Mouse (Mus musculus) stomach, embryonic 16.5 days (tissue): ENCODE results near the gene Dync2h1. TPM values are rescaled to one million over a fixed set of nuclear protein-coding genes. Genes with fewer than 3 reads are reported as not detected.

Experiments used
- ATAC-seq: fragments of 200-750 bp; cut with Nextera tagmentation; 2 replicates; pipeline ENCODE4 v1.8.0; 2017; ENCODE audit warnings: moderate number of reproducible peaks, moderate TSS enrichment; ENCODE audit not compliant: insufficient read depth, low FRiP score
- H3K27ac ChIP-seq: fragments of 300-500 bp; sonication (generic); 2 replicates; pipeline ENCODE4 v1.5.1; 2014; ENCODE audit warnings: low read length
- H3K27me3 ChIP-seq: fragments of 300-500 bp; sonication (generic); 2 replicates; pipeline ENCODE4 v1.6.1; 2014; ENCODE audit warnings: low read length, control low read depth, mixed read lengths; ENCODE audit not compliant: control insufficient read depth, insufficient read depth
- H3K36me3 ChIP-seq: fragments of 300-500 bp; sonication (generic); 2 replicates; pipeline ENCODE4 v1.6.1; 2014; ENCODE audit warnings: low read length; ENCODE audit not compliant: control insufficient read depth, insufficient read depth
- H3K4me1 ChIP-seq: fragments of 300-500 bp; sonication (generic); 2 replicates; pipeline ENCODE4 v1.6.1; 2014; ENCODE audit warnings: low read length, control low read depth, mixed read lengths; ENCODE audit not compliant: control insufficient read depth, insufficient read depth
- H3K4me2 ChIP-seq: fragments of 300-500 bp; sonication (generic); 2 replicates; pipeline ENCODE4 v1.6.1; 2014; ENCODE audit warnings: low read depth, low read length, mixed read lengths
- H3K4me3 ChIP-seq: fragments of 300-500 bp; sonication (generic); replicated peaks from 2 replicates; pipeline ENCODE4 v1.5.1; 2014; ENCODE audit warnings: mild to moderate bottlenecking, low read length
- H3K9ac ChIP-seq: fragments of 300-500 bp; sonication (generic); 2 replicates; pipeline ENCODE4 v1.6.1; 2014; ENCODE audit warnings: low read length
- H3K9me3 ChIP-seq: fragments of 300-500 bp; sonication (generic); replicated peaks from 2 replicates; pipeline ENCODE4 v1.6.1; 2016; ENCODE audit warnings: low read length, control low read depth; ENCODE audit not compliant: control insufficient read depth
- WGBS: fragments of 180-500 bp; shearing (Covaris S2); extraction: QIAGEN DNeasy Blood & Tissue Kit; methylation state at CpG from one replicate; pipeline ENCODE4 v1.1.7; 2014; 5-methylcytosine and 5-hydroxymethylcytosine counted together
- polyA plus RNA-seq: library from polyadenylated mRNA; unstranded; fragments of >200 nt; fragmentation: Nextera tagmentation; extraction: Ambion mirVana; gene quantifications from 2 replicates; pipeline ENCODE4 v1.2.1, GENCODE M21; 2015

Gene Dync2h1
- polyA plus RNA-seq, 1 experiment from 2014 or later: 13.3 TPM

- H3K27ac ChIP-seq: no peak overlapping the region
- H3K4me3 ChIP-seq: no peak overlapping the region
- H3K9me3 ChIP-seq: no peaks in the 10 kb centered on the region
- H3K4me1 ChIP-seq: no peaks in the 10 kb centered on the region
- H3K27me3 ChIP-seq: no peaks in the 10 kb centered on the region
- 85% methylated on average over 6 of the region's 6 CpGs for WGBS
- ATAC-seq: no peak
- H3K4me2 ChIP-seq: no peak overlapping the region
- no peaks in the 10 kb centered on the region for H3K36me3 ChIP-seq
- H3K9ac ChIP-seq: no peak overlapping the region
Observed at GRCm38 (mm10) chr9:7167339-7167998, 16.8 kb downstream of the Dync2h1 start.

- Histone ChIP-seq H3K27ac (no peak overlapping the region), H3K4me2 (no peak overlapping the region), H3K36me3 (no peaks in the 10 kb centered on the region), H3K4me1 (no peaks in the 10 kb centered on the region), H3K9ac (no peak overlapping the region), H3K4me3 (no peak overlapping the region), H3K9me3 (no peaks in the 10 kb centered on the region), H3K27me3 (no peaks in the 10 kb centered on the region)
- ATAC-seq: no peak
- WGBS: 91% methylated on average over 5 of the region's 5 CpGs
Observed at GRCm38 (mm10) chr9:7160688-7161087, 23.6 kb downstream of the Dync2h1 start.

- no peak overlapping the region for H3K9ac ChIP-seq
- H3K9me3 ChIP-seq: no peaks in the 10 kb centered on the region
- no peak overlapping the region for H3K4me2 ChIP-seq
- H3K27ac ChIP-seq: no peak overlapping the region
- no peak overlapping the region for H3K4me3 ChIP-seq
- no peaks in the 10 kb centered on the region for H3K36me3 ChIP-seq
- no peaks in the 10 kb centered on the region for H3K4me1 ChIP-seq
- H3K27me3 ChIP-seq: no peaks in the 10 kb centered on the region
- WGBS: 80% methylated on average over 3 of the region's 3 CpGs
- ATAC-seq: no peak
Observed at GRCm38 (mm10) chr9:7159718-7160117, 24.5 kb downstream of the Dync2h1 start.

- no peak for ATAC-seq
- H3K9me3 ChIP-seq: no peaks in the 10 kb centered on the region
- no peak overlapping the region for H3K4me2 ChIP-seq
- WGBS: 81% methylated on average over 7 of the region's 7 CpGs
- no peaks in the 10 kb centered on the region for H3K36me3 ChIP-seq
- no peaks in the 10 kb centered on the region for H3K4me1 ChIP-seq
- H3K4me3 ChIP-seq: no peak overlapping the region
- no peaks in the 10 kb centered on the region for H3K27me3 ChIP-seq
- no peak overlapping the region for H3K27ac ChIP-seq
- no peak overlapping the region for H3K9ac ChIP-seq
Observed at GRCm38 (mm10) chr9:7158605-7159004, 25.6 kb downstream of the Dync2h1 start.

- H3K27ac ChIP-seq: no peak overlapping the region
- no peaks in the 10 kb centered on the region for H3K4me1 ChIP-seq
- no peak overlapping the region for H3K4me3 ChIP-seq
- ATAC-seq: no peak
- H3K9ac ChIP-seq: no peak overlapping the region
- H3K4me2 ChIP-seq: no peak overlapping the region
- H3K36me3 ChIP-seq: no peaks in the 10 kb centered on the region
- H3K9me3 ChIP-seq: no peaks in the 10 kb centered on the region
- H3K27me3 ChIP-seq: no peaks in the 10 kb centered on the region
- WGBS: 88% methylated on average over 2 of the region's 2 CpGs
Observed at GRCm38 (mm10) chr9:7154391-7154790, 29.9 kb downstream of the Dync2h1 start.

- H3K27ac ChIP-seq: no peak overlapping the region
- H3K36me3 ChIP-seq: no peaks in the 10 kb centered on the region
- 98% methylated on average over 2 of the region's 2 CpGs for WGBS
- no peaks in the 10 kb centered on the region for H3K9me3 ChIP-seq
- no peak overlapping the region for H3K4me2 ChIP-seq
- H3K27me3 ChIP-seq: no peaks in the 10 kb centered on the region
- no peaks in the 10 kb centered on the region for H3K4me1 ChIP-seq
- ATAC-seq: no peak
- no peak overlapping the region for H3K4me3 ChIP-seq
- no peak overlapping the region for H3K9ac ChIP-seq
Observed at GRCm38 (mm10) chr9:7122863-7123262, 61.4 kb downstream of the Dync2h1 start.

- H3K4me3 ChIP-seq: no peak overlapping the region
- H3K36me3 ChIP-seq: no peaks in the 10 kb centered on the region
- no peaks in the 10 kb centered on the region for H3K27me3 ChIP-seq
- H3K4me2 ChIP-seq: no peak overlapping the region
- WGBS: 62% methylated on average over 1 of the region's 1 CpGs
- no peaks in the 10 kb centered on the region for H3K9me3 ChIP-seq
- no peak for ATAC-seq
- H3K4me1 ChIP-seq: no peaks in the 10 kb centered on the region
- no peak overlapping the region for H3K9ac ChIP-seq
- H3K27ac ChIP-seq: no peak overlapping the region
Observed at GRCm38 (mm10) chr9:7110166-7110565, 74.1 kb downstream of the Dync2h1 start.

GRCm38 (mm10) chr9:7101361-7101760 lies 82.9 kb downstream of the Dync2h1 start:
- H3K9me3 ChIP-seq: no peaks in the 10 kb centered on the region
- H3K9ac ChIP-seq: no peak overlapping the region
- H3K4me1 ChIP-seq: no peaks in the 10 kb centered on the region
- H3K36me3 ChIP-seq: no peaks in the 10 kb centered on the region
- H3K4me2 ChIP-seq: no peak overlapping the region
- no peaks in the 10 kb centered on the region for H3K27me3 ChIP-seq
- H3K27ac ChIP-seq: no peak overlapping the region
- no peak overlapping the region for H3K4me3 ChIP-seq
- ATAC-seq: no peak

- H3K4me2 ChIP-seq: no peak overlapping the region
- ATAC-seq: no peak
- WGBS: 90% methylated on average over 2 of the region's 2 CpGs
- no peak overlapping the region for H3K27ac ChIP-seq
- no peaks in the 10 kb centered on the region for H3K4me1 ChIP-seq
- H3K36me3 ChIP-seq: peaks cover 6% of the 10 kb centered on the region; the same call in 1 of the 2 replicates
- no peak overlapping the region for H3K4me3 ChIP-seq
- no peaks in the 10 kb centered on the region for H3K9me3 ChIP-seq
- no peak overlapping the region for H3K9ac ChIP-seq
- H3K27me3 ChIP-seq: no peaks in the 10 kb centered on the region
Observed at GRCm38 (mm10) chr9:7074625-7075024, 109.6 kb downstream of the Dync2h1 start.
